Mouse (Mus musculus): ENCODE measurements around the gene Ap5m1. TPM values are rescaled to one million over a fixed set of nuclear protein-coding genes. Genes with fewer than 3 reads are reported as not detected.

Gene Ap5m1
- polyA plus RNA-seq, 1 experiment from 2014 or later = 35.7 TPM

DNA sequence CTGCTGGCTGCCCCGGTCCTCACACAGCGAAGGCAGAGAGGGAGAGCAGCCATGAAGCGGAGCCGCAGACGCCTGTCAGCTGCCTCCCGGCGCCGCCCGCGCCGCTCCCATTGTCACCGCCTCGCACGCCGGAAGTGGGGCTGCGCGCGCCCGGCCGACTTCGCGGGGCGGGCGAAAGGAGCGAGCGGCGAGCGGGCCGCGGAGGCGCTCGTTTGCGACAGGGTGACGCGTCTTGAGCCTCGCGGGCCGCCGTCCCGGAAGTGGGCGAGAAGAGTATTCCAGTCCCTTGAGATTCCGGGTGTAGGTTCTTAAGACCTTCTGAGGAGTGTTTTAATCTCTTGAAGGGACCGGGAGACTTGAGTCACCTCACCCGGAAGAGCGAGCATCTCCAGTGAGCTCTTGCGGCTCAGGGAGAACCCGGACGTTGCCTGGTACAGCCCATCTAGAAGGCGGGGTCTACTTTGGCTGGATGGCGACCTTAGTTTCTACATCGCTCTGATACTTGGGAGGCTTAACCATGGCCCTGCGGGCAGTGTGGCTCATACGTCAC, 452 bp downstream of the Ap5m1 start, which contains the start of gene Exoc5:
TSS of gene Exoc5 (minus strand) at position 380 of the 550 bp plus-strand sequence.
- Histone ChIP-seq H3K4me3 (ENCODE audit: low read depth, low read length) (peak within 1 kb of the TSS; percentile 95), H3K27ac (ENCODE audit: low read depth, low read length) (peak within 1 kb of the TSS; percentile 96), H3K9me3 (ENCODE audit: control insufficient read depth, low read length) (no peaks in the 10 kb centered on the region), H3K36me3 (ENCODE audit: control insufficient read depth, insufficient read depth, low read length) (no peaks in the 10 kb centered on the region), H3K4me1 (replicated peaks; ENCODE audit: control insufficient read depth, insufficient read depth, low read length) (no peaks in the 10 kb centered on the region; the same call in 1 of the 2 replicates), H3K27me3 (ENCODE audit: control insufficient read depth, insufficient read depth, low read length) (no peaks in the 10 kb centered on the region), H3K9ac (ENCODE audit: low read length) (peak within 1 kb of the TSS; percentile 98), H3K4me2 (ENCODE audit: low read depth, low read length, severe bottlenecking) (peak within 1 kb of the TSS; percentile 68)
- DNase-seq (ENCODE audit: low spot score) (peak; percentile 97), ATAC-seq (replicated peaks; ENCODE audit: low FRiP score) (peak; percentile 96)
- under 1% methylated on average over 52 of the region's 53 CpGs for WGBS

DNA sequence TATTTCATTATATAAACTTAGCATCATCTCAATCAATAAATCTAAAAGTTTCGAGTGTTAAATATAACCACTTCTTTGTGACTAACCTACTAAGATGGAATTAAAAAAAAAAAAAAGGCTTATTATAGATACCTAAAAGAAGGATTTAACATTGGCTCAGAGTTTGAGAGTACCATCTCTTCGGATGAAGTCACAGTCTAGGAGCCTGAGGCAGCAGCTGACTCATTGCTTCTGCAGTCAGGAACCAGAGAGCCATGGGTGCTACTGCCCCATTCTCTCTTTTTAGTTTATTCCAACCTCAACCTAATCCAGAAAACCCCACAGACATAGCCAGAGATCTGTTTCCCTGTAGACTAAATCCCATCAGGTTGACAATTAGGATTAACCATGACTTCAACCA, 6.9 kb downstream of the Ap5m1 start:
- Histone ChIP-seq H3K9me3 (ENCODE audit: control insufficient read depth, low read length) (no peaks in the 10 kb centered on the region), H3K27ac (ENCODE audit: low read depth, low read length) (no peak overlapping the region)
- 88% methylated on average over 2 of the region's 2 CpGs for WGBS

DNA sequence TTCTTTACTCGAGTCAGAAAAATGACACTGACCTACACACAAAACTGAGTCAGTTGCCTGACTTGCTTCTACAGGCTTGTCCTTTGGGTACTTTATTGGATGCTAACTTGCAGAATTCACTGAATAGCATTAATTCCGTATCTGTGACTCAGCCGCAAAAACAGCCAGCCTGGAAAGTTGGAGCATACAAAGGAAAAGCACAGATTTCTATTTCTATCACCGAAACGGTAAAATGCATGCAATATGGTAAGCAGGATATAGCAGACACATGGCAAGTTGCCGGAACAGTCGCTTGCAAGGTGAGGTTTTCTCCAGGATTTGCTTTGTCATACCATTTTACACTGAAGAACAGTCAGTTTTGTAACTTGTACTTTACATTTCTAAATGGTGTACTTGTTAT, 8.0 kb downstream of the Ap5m1 start:
- no peak for DNase-seq (ENCODE audit: low spot score)
- no peak overlapping the region for H3K4me2 ChIP-seq (ENCODE audit: low read depth, low read length, severe bottlenecking)

More for the DNA sequence above, 6.9 kb downstream of the Ap5m1 start:
- no peaks in the 10 kb centered on the region for H3K27me3 ChIP-seq (ENCODE audit: control insufficient read depth, insufficient read depth, low read length)
- no peak overlapping the region for H3K4me2 ChIP-seq (ENCODE audit: low read depth, low read length, severe bottlenecking)
- no peak overlapping the region for H3K4me3 ChIP-seq (ENCODE audit: low read depth, low read length)
- no peak overlapping the region for H3K9ac ChIP-seq (ENCODE audit: low read length)
- no peak for ATAC-seq (replicated peaks; ENCODE audit: low FRiP score)
- H3K4me1 ChIP-seq (replicated peaks; ENCODE audit: control insufficient read depth, insufficient read depth, low read length) = no peaks in the 10 kb centered on the region
- no peak for DNase-seq (ENCODE audit: low spot score)
- no peaks in the 10 kb centered on the region for H3K36me3 ChIP-seq (ENCODE audit: control insufficient read depth, insufficient read depth, low read length)

DNA sequence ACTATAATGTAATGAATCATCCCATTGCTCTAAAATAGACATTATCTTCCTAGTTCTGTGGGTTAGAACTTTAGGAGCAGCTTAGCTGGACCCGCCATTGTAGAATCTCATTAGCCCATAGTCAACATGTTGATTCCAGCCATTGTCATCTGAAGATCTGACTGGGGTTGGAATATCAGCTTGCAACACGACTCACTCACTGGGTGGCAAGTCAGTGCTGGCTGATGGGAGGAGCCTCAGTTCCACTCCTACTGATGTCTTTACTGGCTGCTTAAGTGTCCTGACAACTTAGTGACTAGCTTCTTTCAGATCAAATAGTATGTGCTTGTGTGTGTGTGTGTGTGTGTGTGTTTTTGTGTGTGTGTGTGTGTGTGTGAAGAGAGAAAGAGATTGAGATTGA, 8.5 kb downstream of the Ap5m1 start:
- Histone ChIP-seq H3K4me1 (replicated peaks; ENCODE audit: control insufficient read depth, insufficient read depth, low read length) (no peaks in the 10 kb centered on the region), H3K36me3 (ENCODE audit: control insufficient read depth, insufficient read depth, low read length) (no peaks in the 10 kb centered on the region), H3K4me2 (ENCODE audit: low read depth, low read length, severe bottlenecking) (no peak overlapping the region), H3K4me3 (ENCODE audit: low read depth, low read length) (no peak overlapping the region), H3K9ac (ENCODE audit: low read length) (no peak overlapping the region), H3K27ac (ENCODE audit: low read depth, low read length) (no peak overlapping the region), H3K9me3 (ENCODE audit: control insufficient read depth, low read length) (no peaks in the 10 kb centered on the region), H3K27me3 (ENCODE audit: control insufficient read depth, insufficient read depth, low read length) (no peaks in the 10 kb centered on the region)
- DNase-seq (ENCODE audit: low spot score) (no peak), ATAC-seq (replicated peaks; ENCODE audit: low FRiP score) (no peak)
- WGBS = 75% methylated on average over 2 of the region's 2 CpGs

More for the DNA sequence above, 8.0 kb downstream of the Ap5m1 start:
- ATAC-seq (replicated peaks; ENCODE audit: low FRiP score) = no peak
- Histone ChIP-seq H3K27ac (ENCODE audit: low read depth, low read length) (no peak overlapping the region), H3K4me1 (replicated peaks; ENCODE audit: control insufficient read depth, insufficient read depth, low read length) (no peaks in the 10 kb centered on the region), H3K4me3 (ENCODE audit: low read depth, low read length) (no peak overlapping the region), H3K27me3 (ENCODE audit: control insufficient read depth, insufficient read depth, low read length) (no peaks in the 10 kb centered on the region), H3K9ac (ENCODE audit: low read length) (no peak overlapping the region), H3K36me3 (ENCODE audit: control insufficient read depth, insufficient read depth, low read length) (no peaks in the 10 kb centered on the region), H3K9me3 (ENCODE audit: control insufficient read depth, low read length) (no peaks in the 10 kb centered on the region)
- WGBS = 93% methylated on average over 7 of the region's 7 CpGs

DNA sequence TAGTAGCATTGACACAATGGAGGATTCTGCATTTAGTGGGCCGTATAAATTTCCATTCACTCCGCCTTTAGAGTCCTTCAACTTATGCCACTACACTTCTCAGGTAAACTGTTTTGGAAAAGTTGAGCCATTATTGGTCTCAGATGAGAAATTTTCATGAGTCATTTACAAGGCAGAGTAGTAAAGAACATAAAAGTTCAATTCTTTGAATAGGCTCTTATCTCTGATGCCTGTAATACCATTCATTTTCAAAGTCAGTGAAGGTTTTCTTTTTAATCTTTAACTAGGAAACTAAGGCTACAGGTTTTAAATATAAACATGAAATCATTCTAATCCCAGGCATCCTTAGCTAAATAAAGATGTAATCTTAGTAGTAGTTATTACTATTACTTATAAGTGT, 12.9 kb downstream of the Ap5m1 start:
- no peak overlapping the region for H3K27ac ChIP-seq (ENCODE audit: low read depth, low read length)
- ATAC-seq (replicated peaks; ENCODE audit: low FRiP score) (no peak), DNase-seq (ENCODE audit: low spot score) (no peak)
- H3K4me3 ChIP-seq (ENCODE audit: low read depth, low read length) = no peak overlapping the region
- 97% methylated on average over 2 of the region's 2 CpGs for WGBS
- no peak overlapping the region for H3K9ac ChIP-seq (ENCODE audit: low read length)
- H3K4me1 ChIP-seq (replicated peaks; ENCODE audit: control insufficient read depth, insufficient read depth, low read length) = no peaks in the 10 kb centered on the region
- H3K4me2 ChIP-seq (ENCODE audit: low read depth, low read length, severe bottlenecking) = no peak overlapping the region
- H3K36me3 ChIP-seq (ENCODE audit: control insufficient read depth, insufficient read depth, low read length) = no peaks in the 10 kb centered on the region
- no peaks in the 10 kb centered on the region for H3K9me3 ChIP-seq (ENCODE audit: control insufficient read depth, low read length)
- H3K27me3 ChIP-seq (ENCODE audit: control insufficient read depth, insufficient read depth, low read length) = no peaks in the 10 kb centered on the region

DNA sequence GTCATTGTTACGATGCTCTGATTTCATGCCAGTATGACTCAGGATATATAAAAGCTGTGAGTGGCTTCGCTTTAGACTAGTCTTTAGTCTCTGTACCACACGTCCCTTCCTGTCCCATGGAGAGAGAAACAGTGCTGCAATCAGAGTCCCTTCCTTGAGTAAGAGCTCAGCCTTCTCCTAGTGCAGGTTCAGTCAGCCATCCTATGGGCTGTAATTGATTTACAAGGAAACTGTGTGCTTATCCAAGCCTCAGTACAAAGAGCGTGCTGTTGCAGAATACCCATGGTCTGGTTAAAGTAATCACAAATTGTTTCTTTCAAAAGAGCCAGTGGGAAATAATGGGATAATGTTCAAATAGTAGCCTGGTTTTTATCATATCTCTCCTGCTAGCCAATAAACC, 20.6 kb downstream of the Ap5m1 start:
- Histone ChIP-seq H3K4me2 (ENCODE audit: low read depth, low read length, severe bottlenecking) (no peak overlapping the region), H3K27me3 (ENCODE audit: control insufficient read depth, insufficient read depth, low read length) (no peaks in the 10 kb centered on the region), H3K9ac (ENCODE audit: low read length) (no peak overlapping the region), H3K4me3 (ENCODE audit: low read depth, low read length) (no peak overlapping the region), H3K9me3 (ENCODE audit: control insufficient read depth, low read length) (no peaks in the 10 kb centered on the region), H3K36me3 (ENCODE audit: control insufficient read depth, insufficient read depth, low read length) (no peaks in the 10 kb centered on the region; the same call in 1 of the 2 replicates), H3K27ac (ENCODE audit: low read depth, low read length) (no peak overlapping the region), H3K4me1 (replicated peaks; ENCODE audit: control insufficient read depth, insufficient read depth, low read length) (peaks cover 3% of the 10 kb centered on the region; the same call in 1 of the 2 replicates)
- ATAC-seq (replicated peaks; ENCODE audit: low FRiP score) (no peak), DNase-seq (ENCODE audit: low spot score) (no peak)
- WGBS = 77% methylated on average over 4 of the region's 4 CpGs

DNA sequence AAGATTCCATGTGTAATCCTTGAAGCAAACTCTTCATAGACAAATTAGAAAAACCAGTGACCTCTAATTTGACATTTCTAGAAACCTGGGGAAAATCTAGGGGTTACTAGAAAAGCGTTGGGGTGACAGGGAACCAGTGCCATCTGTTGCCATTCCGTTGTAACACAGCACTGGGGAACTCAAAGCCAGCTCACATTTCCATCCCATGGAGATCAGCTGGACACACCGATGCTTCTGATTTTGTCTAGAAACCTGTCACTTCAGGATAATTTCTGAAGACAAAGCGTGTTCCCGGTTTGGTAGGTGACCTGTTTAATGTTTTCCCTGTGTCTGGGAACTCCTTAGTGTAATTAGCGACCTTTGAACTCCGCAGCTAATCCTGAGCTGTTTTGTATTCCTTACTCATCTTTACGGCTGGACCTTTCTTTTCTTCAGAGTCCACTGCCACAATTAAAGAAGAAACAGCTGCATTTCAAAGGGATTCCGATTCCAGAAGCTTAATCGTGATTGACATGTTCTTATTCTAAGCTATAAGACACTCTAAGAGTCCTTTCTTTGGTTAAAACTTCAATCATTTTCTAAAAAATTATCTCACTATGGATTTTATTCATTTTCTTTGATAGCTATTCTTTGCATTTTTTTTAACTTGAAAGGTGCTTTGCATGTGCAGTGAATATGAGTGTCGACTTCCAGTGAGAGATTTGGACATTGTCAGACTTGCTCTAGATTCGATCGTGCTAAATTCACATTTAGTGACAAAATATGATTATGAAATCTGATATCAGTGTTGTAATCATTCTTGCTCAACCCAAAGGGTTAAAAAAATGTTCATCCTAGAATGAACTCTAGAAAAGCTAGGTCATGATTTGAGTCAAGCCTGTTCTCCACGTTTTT, 22.5 kb downstream of the Ap5m1 start:
- Histone ChIP-seq H3K4me3 (ENCODE audit: low read depth, low read length) (no peak overlapping the region), H3K27me3 (ENCODE audit: control insufficient read depth, insufficient read depth, low read length) (no peaks in the 10 kb centered on the region), H3K4me2 (ENCODE audit: low read depth, low read length, severe bottlenecking) (no peak overlapping the region), H3K4me1 (replicated peaks; ENCODE audit: control insufficient read depth, insufficient read depth, low read length) (peaks cover 3% of the 10 kb centered on the region; the same call in 1 of the 2 replicates), H3K27ac (ENCODE audit: low read depth, low read length) (peak overlapping the region; percentile 59), H3K36me3 (ENCODE audit: control insufficient read depth, insufficient read depth, low read length) (no peaks in the 10 kb centered on the region; the same call in 1 of the 2 replicates), H3K9me3 (ENCODE audit: control insufficient read depth, low read length) (no peaks in the 10 kb centered on the region), H3K9ac (ENCODE audit: low read length) (no peak overlapping the region)
- peak; percentile 62 for ATAC-seq (replicated peaks; ENCODE audit: low FRiP score)
- DNase-seq (ENCODE audit: low spot score) = no peak
- WGBS = 9% methylated on average over 14 of the region's 14 CpGs

DNA sequence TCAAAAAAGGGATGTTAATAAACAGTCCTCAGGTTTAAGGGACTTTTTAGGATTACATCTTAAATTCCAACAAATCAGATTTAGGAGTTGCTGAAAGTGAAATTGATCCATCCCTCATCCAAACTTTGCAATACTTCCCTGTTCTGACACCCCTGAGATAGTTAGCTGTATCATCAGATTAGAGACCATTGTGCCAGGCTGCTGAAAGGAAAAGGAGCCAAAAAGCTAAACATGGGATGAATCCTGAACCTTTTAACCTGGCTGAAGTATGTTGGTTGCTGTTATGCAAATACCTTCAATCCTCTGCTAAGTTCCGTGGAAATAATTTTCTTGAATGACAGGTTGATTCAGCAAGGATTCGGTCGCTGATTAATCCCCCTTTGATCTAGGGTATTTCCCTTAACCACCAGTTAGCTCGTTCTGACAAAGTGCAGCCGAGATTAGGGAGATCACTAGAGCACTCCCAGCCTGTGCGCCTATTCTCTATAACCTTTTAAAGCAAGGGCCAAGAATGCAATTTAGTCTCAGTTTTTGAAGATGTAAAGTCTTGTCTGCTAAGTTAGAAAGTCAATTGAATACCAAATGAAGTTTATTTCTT, 23.7 kb downstream of the Ap5m1 start:
- no peak for DNase-seq (ENCODE audit: low spot score)
- no peak overlapping the region; the same call in 1 of the 2 replicates for H3K27ac ChIP-seq (ENCODE audit: low read depth, low read length)
- peak; percentile 75 for ATAC-seq (replicated peaks; ENCODE audit: low FRiP score)
- H3K4me2 ChIP-seq (ENCODE audit: low read depth, low read length, severe bottlenecking) = no peak overlapping the region
- WGBS = 4% methylated on average over 6 of the region's 6 CpGs
- no peak overlapping the region for H3K9ac ChIP-seq (ENCODE audit: low read length)
- H3K4me3 ChIP-seq (ENCODE audit: low read depth, low read length) = no peak overlapping the region
- H3K27me3 ChIP-seq (ENCODE audit: control insufficient read depth, insufficient read depth, low read length) = no peaks in the 10 kb centered on the region
- no peaks in the 10 kb centered on the region; the same call in 1 of the 2 replicates for H3K36me3 ChIP-seq (ENCODE audit: control insufficient read depth, insufficient read depth, low read length)
- no peaks in the 10 kb centered on the region for H3K9me3 ChIP-seq (ENCODE audit: control insufficient read depth, low read length)
- peaks cover 3% of the 10 kb centered on the region; the same call in 1 of the 2 replicates for H3K4me1 ChIP-seq (replicated peaks; ENCODE audit: control insufficient read depth, insufficient read depth, low read length)

Data from forebrain, embryonic 11.5 days (tissue).